Mouse (Mus musculus) heart, adult 8-10 months (tissue): Measurements from ENCODE around the gene Tbx5. TPM values are rescaled to one million over a fixed set of nuclear protein-coding genes. Genes with fewer than 3 reads are reported as not detected.

ENCODE experiments used
- DNase-seq: peaks from one replicate; pipeline ENCODE4 v3.0.0; 2022; ENCODE audit warnings: low spot score
- total RNA-seq, 4 experiments: library from RNA; stranded (reverse); gene quantifications; 2 replicates each; pipeline ENCODE4 v1.2.4; 2022

Tbx5 gene
- total RNA-seq, 4 experiments from 2014 or later = 22.5 to 44.9 (median 33.8) TPM

GRCm38 (mm10) chr5:119810994-119811690, 21.3 kb upstream of the Tbx5 start:
- no peak for DNase-seq

DNA sequence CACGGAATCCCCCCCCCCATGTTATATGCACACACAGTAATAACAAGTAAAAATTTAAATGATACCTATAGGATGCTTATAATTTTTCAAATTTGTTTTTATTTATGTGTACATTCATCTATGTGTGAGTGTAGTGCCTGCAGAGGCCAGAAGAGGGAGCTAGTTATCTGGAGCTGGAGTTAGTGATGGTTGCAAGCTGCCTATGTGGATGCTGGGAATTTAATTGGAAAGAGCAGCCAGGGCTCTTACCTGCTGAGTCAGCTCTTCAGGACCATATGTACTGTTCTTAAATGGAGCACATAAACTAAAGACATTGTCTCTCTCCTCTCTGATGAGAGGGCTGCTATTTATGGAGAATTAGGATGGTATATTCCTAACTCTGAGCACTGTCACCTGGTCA, 17.2 kb upstream of the Tbx5 start:
- no peak for DNase-seq

DNA sequence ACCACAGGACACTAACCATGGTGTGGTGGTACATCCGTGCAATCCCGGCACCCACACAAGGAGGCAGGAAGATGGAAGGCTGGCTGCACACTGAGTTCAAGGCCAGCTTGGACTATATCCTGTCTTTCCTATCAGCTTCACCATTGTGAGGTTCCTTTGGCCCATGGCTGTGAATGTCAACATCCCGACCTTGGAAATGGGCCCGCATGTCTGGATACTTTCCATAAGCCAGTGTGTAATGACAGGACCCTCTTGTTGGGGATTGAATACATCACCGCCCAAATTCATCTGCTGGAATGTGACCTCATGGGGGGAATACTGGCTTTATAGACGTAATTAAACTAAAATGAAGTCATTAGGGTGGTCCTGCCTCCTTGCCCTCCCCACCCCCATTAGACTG, 12.0 kb upstream of the Tbx5 start:
- no peak for DNase-seq

GRCm38 (mm10) chr5:119821506-119821905, 11.0 kb upstream of the Tbx5 start:
- DNase-seq = no peak

- no peak for DNase-seq
Observed at GRCm38 (mm10) chr5:119827341-119827740, 5.1 kb upstream of the Tbx5 start.

- DNase-seq = no peak
Observed at GRCm38 (mm10) chr5:119830611-119831010, 1.9 kb upstream of the Tbx5 start.

DNA sequence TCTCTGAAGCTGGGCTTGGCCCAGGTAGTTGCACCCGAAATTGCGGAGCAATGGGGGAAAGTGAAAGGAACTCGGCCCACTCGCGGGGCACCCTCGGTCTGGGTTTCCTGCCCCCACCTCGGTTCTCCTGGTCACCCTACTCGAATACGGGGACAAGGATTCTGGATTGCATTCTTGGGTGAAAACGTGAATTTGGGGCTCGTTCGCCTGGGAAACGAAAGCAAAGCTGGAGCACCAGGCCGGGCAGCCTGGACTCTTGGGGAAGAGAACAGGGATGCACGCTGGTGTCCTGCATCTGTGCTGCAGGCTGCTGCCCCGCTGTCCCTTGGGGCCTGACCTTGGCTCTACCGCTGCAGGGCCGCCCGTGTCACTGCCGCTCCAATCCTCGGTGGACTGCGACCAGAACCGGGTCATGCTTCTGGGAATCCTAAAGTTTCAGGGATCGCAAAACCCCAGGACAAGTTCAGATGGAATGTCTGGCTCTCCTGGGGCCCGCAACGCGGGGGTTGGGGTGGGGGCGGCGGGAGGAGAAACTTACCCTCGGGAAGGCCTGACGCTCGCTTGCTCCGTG, 1.2 kb upstream of the Tbx5 start:
- no peak for DNase-seq

GRCm38 (mm10) chr5:119831791-119832478, 533 bp upstream of the Tbx5 start:
- DNase-seq = no peak

- no peak for DNase-seq
Observed at GRCm38 (mm10) chr5:119833223-119834030, 959 bp downstream of the Tbx5 start.

DNA sequence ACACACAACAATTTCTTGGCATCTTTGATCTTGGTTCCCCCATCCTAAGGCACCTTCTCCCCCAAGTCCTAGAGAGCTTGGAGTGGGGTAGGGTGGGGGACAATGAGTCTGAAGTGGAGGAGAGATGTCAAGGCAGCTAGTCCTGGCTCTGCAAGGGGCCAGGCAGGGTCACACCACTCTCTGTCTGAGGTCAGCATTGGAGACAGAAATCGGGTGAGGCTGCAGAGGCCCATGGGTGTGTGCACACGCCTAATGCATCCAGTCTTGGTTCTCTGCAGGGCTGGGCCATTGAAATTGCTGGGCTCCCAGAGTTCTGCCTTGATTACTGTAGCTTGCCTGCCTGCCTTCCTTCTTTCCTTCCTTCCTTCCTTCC, 1.5 kb downstream of the Tbx5 start:
- no peak for DNase-seq

DNA sequence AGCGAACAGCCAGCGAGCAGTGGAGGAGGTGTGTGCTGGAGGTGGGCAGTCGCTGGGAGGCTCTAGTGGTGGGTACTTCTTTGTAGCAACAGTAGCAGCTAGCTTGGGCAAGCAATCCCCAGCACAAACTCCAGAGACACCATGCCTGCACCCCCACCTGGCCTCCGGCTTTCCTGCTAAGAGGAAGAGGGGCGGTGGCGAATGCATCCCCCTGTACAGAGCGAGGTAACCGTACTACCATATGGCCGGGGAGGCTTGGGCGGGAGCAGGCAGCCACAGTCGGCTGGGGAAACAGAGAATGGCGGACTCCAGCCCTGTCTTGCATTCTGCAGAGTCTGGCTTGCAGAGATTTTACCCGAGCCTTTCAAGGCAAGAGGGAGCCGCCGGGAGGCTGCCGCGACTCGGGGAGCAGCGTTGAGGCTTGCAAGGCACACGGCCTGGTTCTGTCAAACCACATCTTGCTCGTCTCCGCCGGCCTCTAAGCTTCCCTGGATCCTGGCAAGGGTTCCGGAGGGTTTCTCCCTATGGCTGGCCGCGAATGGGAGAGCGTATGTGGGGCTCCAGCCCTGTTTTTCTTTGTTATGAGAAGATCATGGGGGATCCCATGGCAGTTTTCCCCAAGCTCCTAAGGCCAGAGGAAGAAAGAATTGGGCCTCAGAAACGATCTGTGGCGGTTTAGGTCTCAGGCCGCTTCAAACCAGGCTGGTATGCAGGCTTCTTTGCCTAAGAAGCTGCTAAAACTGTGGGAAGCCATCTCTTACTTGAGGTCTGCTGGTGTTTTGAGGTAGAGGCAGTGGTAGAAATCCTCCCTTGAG, 2.8 kb downstream of the Tbx5 start:
- DNase-seq = no peak

DNA sequence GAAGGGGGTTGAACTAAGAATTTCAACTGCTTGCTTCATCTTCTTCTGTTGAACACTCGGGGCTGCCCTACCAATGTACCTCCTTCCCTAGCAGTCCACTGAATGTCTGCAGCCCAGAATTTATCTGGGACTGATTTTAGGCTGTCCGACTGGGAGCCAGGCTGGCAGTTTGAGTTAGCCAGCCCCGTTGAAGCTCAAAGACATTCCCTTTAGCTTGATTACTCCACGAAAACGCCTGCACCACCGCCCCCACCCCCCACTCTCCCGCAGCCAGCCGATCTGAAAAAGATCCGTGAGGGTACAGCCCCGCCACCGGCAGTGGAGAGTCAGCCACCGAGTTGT, 3.4 kb downstream of the Tbx5 start:
- DNase-seq = no peak

DNA sequence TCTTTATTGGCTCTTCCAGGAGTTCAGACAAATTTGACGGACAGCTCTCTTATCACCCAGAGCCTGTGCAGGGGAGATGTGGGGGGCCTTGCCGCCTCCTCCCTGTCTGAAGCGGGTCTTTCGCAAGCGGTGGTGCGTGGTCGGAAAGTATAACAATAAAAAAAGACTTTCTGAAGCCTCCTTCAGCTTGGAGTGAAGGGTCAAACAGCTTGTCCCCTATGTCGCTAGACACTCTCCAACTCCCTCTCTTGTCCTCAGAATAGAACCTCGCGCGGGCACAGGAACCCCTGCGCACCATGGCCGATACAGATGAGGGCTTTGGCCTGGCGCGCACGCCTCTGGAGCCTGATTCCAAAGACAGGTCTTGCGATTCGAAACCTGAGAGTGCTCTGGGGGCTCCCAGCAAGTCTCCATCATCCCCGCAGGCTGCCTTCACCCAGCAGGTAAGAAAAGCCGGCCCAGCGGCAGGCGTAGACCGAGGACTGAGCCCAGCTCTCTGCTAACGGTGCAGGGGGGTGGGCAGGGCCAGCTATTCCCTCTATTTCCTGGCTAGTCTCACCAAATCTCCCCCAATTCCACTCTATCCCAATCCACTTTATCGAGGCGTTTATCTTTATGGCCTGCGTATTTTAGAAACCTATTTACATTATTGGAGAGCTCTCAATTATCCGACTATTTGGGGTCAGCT, 4.3 kb downstream of the Tbx5 start:
- no peak for DNase-seq

DNA sequence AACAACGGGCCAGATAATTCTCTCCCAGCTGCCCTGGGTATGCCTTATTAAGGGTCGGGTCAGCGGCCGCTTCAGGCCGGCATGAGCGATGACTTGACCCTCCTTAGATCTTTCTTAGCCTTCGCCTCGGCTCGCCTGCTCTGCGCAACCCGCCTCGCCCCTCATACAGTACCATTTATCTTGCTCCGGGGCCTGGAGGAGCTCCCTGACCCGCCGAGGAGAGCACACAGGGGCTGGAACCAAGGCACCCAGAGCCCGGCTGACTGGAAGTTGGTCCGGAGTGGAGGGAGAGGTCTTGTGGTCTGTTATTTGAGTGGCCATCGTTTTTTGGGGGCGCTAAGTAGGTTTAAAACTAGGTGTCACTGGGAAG, 4.8 kb downstream of the Tbx5 start:
- DNase-seq = no peak

DNA sequence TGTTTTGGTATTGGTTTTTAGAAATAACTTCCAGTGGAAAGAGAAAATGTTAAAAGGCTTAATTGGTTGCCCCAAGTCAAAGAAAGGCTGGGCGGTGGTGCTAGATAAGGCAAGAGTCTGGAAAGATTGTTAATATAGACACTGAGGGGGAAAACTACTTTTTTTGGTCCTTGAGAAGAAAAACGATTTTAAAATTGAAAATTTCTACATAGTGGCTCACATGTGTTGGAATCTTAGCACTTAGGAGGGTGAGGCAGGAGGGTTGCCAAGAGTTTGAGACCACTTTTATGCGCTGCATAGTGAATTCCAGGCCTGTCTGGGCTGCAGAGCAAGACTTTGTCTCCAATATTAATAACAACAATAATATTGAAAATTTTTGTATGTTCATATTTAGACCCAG, 5.4 kb downstream of the Tbx5 start:
- DNase-seq = no peak

- DNase-seq = no peak
Observed at GRCm38 (mm10) chr5:119838441-119838840, 6.0 kb downstream of the Tbx5 start.

GRCm38 (mm10) chr5:119839156-119839555, 6.7 kb downstream of the Tbx5 start:
- DNase-seq = no peak

DNA sequence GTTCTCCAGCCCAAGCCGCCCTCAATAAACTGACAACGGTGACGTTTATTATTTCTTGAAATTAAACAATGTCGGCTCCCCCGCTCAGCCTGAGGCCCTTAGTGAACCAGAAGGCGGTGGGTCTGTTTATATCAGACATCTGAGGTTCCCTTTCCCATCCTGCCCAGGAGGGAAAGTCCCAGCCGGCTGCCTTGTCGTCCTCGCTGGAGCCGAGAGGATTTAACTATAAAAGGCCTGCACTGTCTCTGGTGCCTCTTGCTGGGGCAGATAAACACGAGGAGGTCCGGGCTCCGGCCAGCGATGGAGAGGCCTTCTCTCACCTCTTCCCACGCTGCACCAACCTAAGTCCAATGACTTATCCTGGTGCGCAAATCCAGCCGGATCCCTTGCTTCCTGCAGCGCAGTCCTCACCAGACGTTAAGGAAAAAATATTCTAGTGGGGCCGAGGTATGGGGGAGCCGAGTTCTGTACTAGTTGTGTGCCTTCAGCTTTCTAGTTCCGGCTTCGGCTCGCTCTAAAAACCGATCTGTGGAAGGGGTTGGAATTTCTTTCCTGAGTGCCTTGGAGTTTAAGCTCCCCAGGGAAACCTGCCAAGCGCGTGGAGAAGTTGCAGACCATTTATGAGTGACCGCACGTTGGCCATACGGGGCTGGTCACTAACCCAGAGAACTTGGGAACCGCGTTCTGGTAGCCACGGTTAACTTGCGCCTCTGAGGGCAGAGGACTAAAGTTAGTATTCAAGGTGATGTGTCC, 7.3 kb downstream of the Tbx5 start:
- DNase-seq = no peak

- no peak for DNase-seq
Observed at GRCm38 (mm10) chr5:119840404-119840803, 7.9 kb downstream of the Tbx5 start.
